Mouse (Mus musculus) G1E (cell line): ENCODE data around the gene Pde2a. TPM values are rescaled to one million over a fixed set of nuclear protein-coding genes. Genes with fewer than 3 reads are reported as not detected.

Source experiments
- ATAC-seq: 2 replicates; pipeline ENCODE4 v1.8.0; 2016; ENCODE audit warnings: mild to moderate bottlenecking; ENCODE audit not compliant: insufficient number of reproducible peaks, poor library complexity, low FRiP score, severe bottlenecking; ENCODE audit errors: extremely low read depth
- DNase-seq: peaks from one replicate; pipeline ENCODE4 v3.0.0; 2012; ENCODE audit warnings: low spot score
- H3K27me3 ChIP-seq: 2 replicates; pipeline ENCODE4 v1.6.1; 2012; ENCODE audit warnings: mild to moderate bottlenecking, low read length, inconsistent platforms; ENCODE audit not compliant: insufficient read depth
- H3K36me3 ChIP-seq: replicated peaks from 2 replicates; pipeline ENCODE3; 2012; ENCODE audit warnings: mild to moderate bottlenecking, inconsistent platforms
- H3K4me1 ChIP-seq: 2 replicates; pipeline ENCODE4 v1.6.1; 2012; ENCODE audit warnings: low read depth, low read length, inconsistent platforms, mixed read lengths; ENCODE audit not compliant: insufficient read depth
- H3K4me3 ChIP-seq: 2 replicates; pipeline ENCODE4 v1.5.1; 2012; ENCODE audit warnings: low read depth, mild to moderate bottlenecking, inconsistent platforms, low read length, moderate library complexity, mixed read lengths
- H3K9me3 ChIP-seq: replicated peaks from 2 replicates; pipeline ENCODE4 v1.6.1; 2012; ENCODE audit warnings: inconsistent platforms
- CTCF ChIP-seq: IDR thresholded peaks from 2 replicates; pipeline ENCODE4 v1.5.1; 2012; ENCODE audit warnings: low read depth, low read length, inconsistent platforms, mixed read lengths
- GATA1 ChIP-seq: IDR thresholded peaks from 2 replicates; pipeline ENCODE4 v1.6.1; 2012; ENCODE audit warnings: borderline replicate concordance, low read length, inconsistent platforms, mixed read lengths
- GATA2 ChIP-seq: IDR thresholded peaks from 2 replicates; pipeline ENCODE4 v1.6.1; 2012; ENCODE audit warnings: low read depth, low read length, inconsistent platforms, borderline replicate concordance
- POLR2AphosphoS5 ChIP-seq: IDR thresholded peaks from 2 replicates; pipeline ENCODE4 v1.6.1; 2012; ENCODE audit warnings: low read depth, low read length, inconsistent platforms; ENCODE audit not compliant: insufficient replicate concordance
- TAL1 ChIP-seq: conservative IDR thresholded peaks from 2 replicates; pipeline ENCODE4 v1.6.1; 2012; ENCODE audit warnings: low read depth, low read length, inconsistent platforms, mixed read lengths
- polyA plus RNA-seq: library from polyadenylated mRNA; stranded (reverse); fragments of >175 nt; gene quantifications from 2 replicates; pipeline ENCODE4 v1.2.3, GENCODE M21; 2012
- total RNA-seq, 2 experiments: library from RNA; stranded (forward) in 1 of 2; stranded (reverse) in 1 of 2; fragments of 200-1000 nt in 1 of 2; fragments of >200 nt in 1 of 2; fragmentation: Nextera tagmentation in 1 of 2; gene quantifications; 2 replicates each; pipeline ENCODE4 v1.2.3; 2014 to 2017

Gene Pde2a
- total and polyA plus RNA-seq, 3 experiments: 0.55 TPM; not detected in 2

DNA sequence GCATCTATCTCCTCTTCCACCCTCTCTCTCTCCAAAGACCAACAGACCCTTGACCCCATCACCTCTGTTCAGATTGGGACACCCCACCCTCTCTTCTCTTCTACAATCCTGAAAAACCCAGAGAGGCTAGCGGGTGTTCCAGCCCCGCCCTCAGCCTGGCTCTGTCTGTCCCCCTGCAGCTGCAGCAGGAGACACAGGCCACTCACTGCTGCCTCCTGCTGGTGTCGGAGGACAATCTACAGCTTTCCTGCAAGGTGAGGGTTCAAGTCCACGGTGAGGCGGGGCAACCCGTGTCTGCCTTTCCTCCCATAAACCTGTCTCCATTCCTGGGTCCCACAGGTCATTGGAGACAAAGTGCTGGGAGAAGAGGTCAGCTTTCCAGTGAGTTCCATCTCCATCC lies 80.2 kb downstream of the Pde2a start:
- Histone ChIP-seq H3K9me3 (no peaks in the 10 kb centered on the region), H3K27me3 (peaks cover 11% of the 10 kb centered on the region; the same call in 1 of the 2 replicates), H3K36me3 (no peaks in the 10 kb centered on the region), H3K4me1 (no peaks in the 10 kb centered on the region), H3K4me3 (no peak overlapping the region)
- TF ChIP-seq POLR2AphosphoS5 (no peak), CTCF (no peak), GATA1 (no peak), TAL1 (no peak), GATA2 (no peak)
- ATAC-seq (no peak), DNase-seq (no peak)

DNA sequence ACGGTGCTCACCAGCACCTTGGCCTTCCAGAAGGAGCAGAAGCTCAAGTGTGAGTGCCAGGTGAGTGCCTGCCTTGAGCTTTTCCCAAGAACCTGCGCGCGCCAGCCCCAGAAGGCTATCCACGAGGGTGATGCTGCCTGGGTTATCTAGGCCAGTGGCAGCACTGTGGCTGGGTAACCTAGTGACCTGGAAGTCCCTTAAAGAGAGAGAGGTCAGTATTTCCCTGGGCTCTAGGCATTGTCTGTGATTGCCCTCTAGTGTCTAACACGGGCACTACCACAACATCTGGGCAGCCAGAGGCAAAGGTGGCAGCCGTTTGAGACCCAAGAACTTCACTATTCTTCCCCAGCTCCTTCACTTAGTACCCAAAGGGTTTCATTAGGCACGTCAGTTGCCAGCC lies 81.9 kb downstream of the Pde2a start:
- TF ChIP-seq CTCF (0 out of 2 replicates have a peak, but pooled peaks have one; percentile 28), TAL1 (no peak)
- Histone ChIP-seq H3K27me3 (peaks cover 8% of the 10 kb centered on the region; the same call in 1 of the 2 replicates), H3K4me3 (no peak overlapping the region), H3K9me3 (no peaks in the 10 kb centered on the region), H3K36me3 (no peaks in the 10 kb centered on the region), H3K4me1 (no peaks in the 10 kb centered on the region)
- ATAC-seq (no peak), DNase-seq (peak; percentile 30)

DNA sequence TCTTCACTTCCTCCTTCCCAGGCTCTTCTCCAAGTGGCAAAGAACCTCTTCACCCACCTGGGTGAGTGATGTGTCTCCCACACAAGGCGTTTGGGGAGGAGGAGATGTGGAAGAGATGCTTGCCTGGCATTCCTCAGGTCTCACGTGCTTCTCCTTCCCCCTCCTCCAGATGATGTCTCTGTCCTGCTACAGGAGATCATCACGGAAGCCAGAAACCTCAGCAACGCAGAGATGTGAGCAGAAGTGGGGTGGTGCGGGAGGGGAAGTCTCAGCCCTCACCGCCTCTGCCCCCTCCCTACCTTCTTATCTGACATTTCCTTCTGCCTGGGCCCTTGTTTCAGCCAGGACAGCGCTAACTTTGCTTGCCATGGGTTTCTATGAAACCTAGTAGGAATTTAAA lies 82.3 kb downstream of the Pde2a start:
- DNase-seq: no peak
- Histone ChIP-seq H3K9me3 (no peaks in the 10 kb centered on the region), H3K4me3 (no peak overlapping the region), H3K4me1 (no peaks in the 10 kb centered on the region), H3K27me3 (peaks cover 8% of the 10 kb centered on the region; the same call in 1 of the 2 replicates), H3K36me3 (no peaks in the 10 kb centered on the region)
- no peak for TF ChIP-seq POLR2AphosphoS5
- TF ChIP-seq GATA2: no peak
- TF ChIP-seq GATA1: no peak
- no peak for TF ChIP-seq TAL1
- no peak for TF ChIP-seq CTCF
- no peak for ATAC-seq

DNA sequence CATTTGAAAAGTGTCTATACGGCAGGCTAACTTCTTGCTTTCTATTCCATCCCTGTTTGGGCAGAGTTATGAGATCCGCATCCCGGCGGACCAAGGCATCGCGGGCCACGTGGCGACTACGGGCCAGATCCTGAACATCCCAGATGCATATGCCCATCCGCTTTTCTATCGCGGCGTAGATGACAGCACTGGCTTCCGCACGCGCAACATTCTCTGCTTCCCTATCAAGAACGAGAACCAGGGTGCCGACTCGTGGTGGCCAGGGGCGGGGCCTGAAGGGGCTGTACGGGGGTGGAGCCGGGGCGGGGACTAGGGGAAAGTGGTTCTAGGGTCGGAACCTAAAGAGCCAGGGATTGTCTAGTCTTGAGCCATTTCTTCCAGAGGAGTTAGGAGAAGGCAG lies 83.0 kb downstream of the Pde2a start:
- ATAC-seq (no peak), DNase-seq (no peak)
- no peaks in the 10 kb centered on the region for H3K4me1 ChIP-seq
- H3K9me3 ChIP-seq: no peaks in the 10 kb centered on the region
- H3K4me3 ChIP-seq: no peak overlapping the region
- no peak for TF ChIP-seq TAL1
- no peak for TF ChIP-seq GATA1
- TF ChIP-seq GATA2: no peak
- TF ChIP-seq CTCF: no peak
- TF ChIP-seq POLR2AphosphoS5: no peak
- no peaks in the 10 kb centered on the region for H3K36me3 ChIP-seq
- H3K27me3 ChIP-seq: peaks cover 8% of the 10 kb centered on the region; the same call in 1 of the 2 replicates

DNA sequence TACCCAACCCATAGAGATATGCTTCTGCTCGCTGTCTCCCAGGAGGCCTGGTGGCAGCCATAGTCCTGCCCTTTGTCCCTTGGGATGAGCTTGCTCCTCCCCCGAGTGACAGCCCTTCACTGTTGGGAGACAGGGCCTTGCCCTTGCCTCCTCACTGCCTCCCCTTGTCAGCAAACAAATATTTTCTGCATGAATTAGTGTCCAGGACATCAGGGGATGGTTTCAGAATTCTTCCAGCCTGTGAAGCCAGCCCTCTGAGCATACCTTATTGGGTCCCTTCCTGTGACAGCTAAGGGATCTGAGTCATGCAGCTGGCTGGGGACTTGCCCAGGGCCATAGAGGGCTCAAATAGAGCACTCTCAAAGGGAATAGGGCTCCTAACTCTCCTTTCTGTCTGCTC lies 87.7 kb downstream of the Pde2a start:
- no peak for TF ChIP-seq GATA2
- no peak for TF ChIP-seq CTCF
- no peak for TF ChIP-seq TAL1
- no peak for TF ChIP-seq POLR2AphosphoS5
- no peak for TF ChIP-seq GATA1
- Histone ChIP-seq H3K4me1 (no peaks in the 10 kb centered on the region), H3K9me3 (no peaks in the 10 kb centered on the region), H3K36me3 (no peaks in the 10 kb centered on the region), H3K4me3 (no peak overlapping the region), H3K27me3 (peaks cover 3% of the 10 kb centered on the region; the same call in 1 of the 2 replicates)
- DNase-seq (no peak), ATAC-seq (no peak)

DNA sequence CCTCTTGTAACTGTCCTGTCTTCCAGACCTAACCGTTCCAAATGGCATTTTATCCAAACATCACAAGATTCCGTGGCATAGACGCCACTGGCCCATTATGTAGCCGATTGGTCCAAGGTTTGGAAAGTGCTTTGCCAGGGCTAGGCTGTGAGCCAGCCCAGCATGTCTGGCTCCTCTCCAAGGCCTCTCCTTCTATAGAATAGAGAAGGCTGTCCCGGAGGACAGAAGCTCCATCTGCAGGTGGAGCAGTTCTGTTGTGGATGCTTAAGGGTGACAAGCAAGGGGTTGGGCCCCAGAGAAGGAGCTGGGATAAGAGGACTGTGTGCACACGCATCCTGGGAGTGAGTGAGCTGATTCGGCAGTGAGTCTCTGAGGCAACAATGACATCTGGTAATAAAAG lies 92.2 kb downstream of the Pde2a start:
- Histone ChIP-seq H3K36me3 (no peaks in the 10 kb centered on the region), H3K27me3 (no peaks in the 10 kb centered on the region; the same call in 1 of the 2 replicates), H3K9me3 (no peaks in the 10 kb centered on the region), H3K4me1 (no peaks in the 10 kb centered on the region), H3K4me3 (no peak overlapping the region)
- DNase-seq (no peak), ATAC-seq (no peak)
- TF ChIP-seq GATA1 (no peak), POLR2AphosphoS5 (no peak), TAL1 (no peak), GATA2 (no peak), CTCF (no peak)
